Mouse (Mus musculus) bone marrow macrophage, adult 2 months (primary cell): ENCODE results near the gene N4bp2l2. TPM values are rescaled to one million over a fixed set of nuclear protein-coding genes. Genes with fewer than 3 reads are reported as not detected.

ENCODE experiments used
- H3K27ac ChIP-seq: 2 replicates; pipeline ENCODE4 v1.5.1; 2012; ENCODE audit warnings: low read depth, low read length; ENCODE audit not compliant: insufficient read depth
- H3K4me1 ChIP-seq: 2 replicates; pipeline ENCODE4 v1.6.1; 2012; ENCODE audit warnings: low read length; ENCODE audit not compliant: control insufficient read depth, insufficient read depth
- H3K4me3 ChIP-seq: 2 replicates; pipeline ENCODE4 v1.5.1; 2012; ENCODE audit warnings: mild to moderate bottlenecking, low read length, moderate library complexity; ENCODE audit not compliant: insufficient read depth
- CTCF ChIP-seq: IDR thresholded peaks from 2 replicates; pipeline ENCODE4 v1.5.1; 2012; ENCODE audit warnings: low read depth, mild to moderate bottlenecking, low read length, moderate library complexity
- POLR2A ChIP-seq: IDR thresholded peaks from 2 replicates; pipeline ENCODE4 v1.6.1; 2012; ENCODE audit warnings: mild to moderate bottlenecking, low read depth, low read length, borderline replicate concordance
- polyA plus RNA-seq: library from polyadenylated mRNA; stranded (reverse); fragments of >200 nt; gene quantifications from 2 replicates; pipeline ENCODE4 v1.2.4, GENCODE M21; 2012; ENCODE audit not compliant: missing spikeins, insufficient read depth, insufficient read length

The N4bp2l2 gene
- polyA plus RNA-seq, 1 experiment: 67.2 TPM

DNA sequence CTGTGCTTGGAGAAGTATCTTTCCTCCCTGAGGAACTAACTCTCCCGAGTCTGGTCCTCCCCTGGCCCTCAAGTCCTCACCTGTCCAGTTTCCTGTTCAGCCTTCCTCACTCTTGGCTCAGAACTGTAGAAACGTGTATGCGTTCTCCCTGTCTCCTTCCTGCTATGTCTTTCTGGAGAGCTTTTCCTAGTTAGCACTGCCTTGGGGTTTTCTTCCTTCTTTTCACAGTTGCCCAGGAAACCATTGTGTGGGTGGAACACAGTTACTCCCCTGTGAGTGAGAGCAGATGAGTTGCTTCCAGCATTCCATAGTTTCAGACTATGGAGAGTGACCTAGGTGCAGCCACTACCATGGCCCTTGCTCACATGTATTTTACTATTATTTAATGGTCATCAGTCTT is 99.8 kb downstream of the N4bp2l2 start:
- no peak for TF ChIP-seq POLR2A
- TF ChIP-seq CTCF: no peak
- Histone ChIP-seq H3K4me1 (peaks cover 7% of the 10 kb centered on the region; the same call in 1 of the 2 replicates), H3K4me3 (no peak overlapping the region), H3K27ac (no peak overlapping the region)

DNA sequence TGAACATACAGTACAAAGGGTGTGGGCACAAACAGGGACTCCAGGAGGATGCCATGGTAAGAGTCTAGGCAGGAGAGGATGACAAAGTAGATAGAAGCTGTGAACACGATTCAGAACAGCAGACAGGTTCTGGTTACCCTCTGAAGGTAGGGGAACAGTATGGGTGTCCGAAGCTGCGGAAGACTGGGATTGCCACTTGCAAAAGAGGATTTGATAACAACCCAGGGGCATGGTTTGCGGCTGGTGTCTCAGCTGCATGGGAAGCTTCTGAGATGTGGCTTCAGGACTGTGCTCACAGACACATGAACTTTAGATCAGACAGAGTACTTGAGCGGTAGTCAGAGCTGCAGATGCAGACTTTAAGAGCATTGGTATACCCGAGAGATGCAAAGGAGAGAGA is 101.6 kb downstream of the N4bp2l2 start:
- no peak for TF ChIP-seq CTCF
- TF ChIP-seq POLR2A: no peak
- peaks cover 7% of the 10 kb centered on the region; the same call in 1 of the 2 replicates for H3K4me1 ChIP-seq
- H3K27ac ChIP-seq: no peak overlapping the region
- H3K4me3 ChIP-seq: no peak overlapping the region

DNA sequence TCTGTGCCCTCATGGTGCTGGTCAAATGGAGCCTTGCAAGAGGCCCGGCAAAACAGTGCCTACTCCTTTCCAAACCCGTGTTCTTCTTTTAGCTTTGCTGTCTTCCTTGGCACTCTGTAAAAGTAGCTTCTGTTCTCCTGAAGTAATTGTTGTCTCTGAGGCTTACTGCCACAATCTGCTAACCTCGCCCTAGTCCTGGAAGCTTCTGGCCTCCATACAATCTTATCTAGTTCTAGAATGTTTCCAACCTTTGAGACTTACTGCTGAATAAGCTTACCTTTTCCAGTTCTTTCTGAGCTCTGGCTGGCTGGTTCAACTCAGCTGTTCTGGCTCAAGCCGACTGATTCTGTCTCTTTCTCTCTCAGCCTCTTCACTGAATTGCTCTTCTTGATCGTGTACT is 104.2 kb downstream of the N4bp2l2 start:
- TF ChIP-seq POLR2A: no peak
- no peak for TF ChIP-seq CTCF
- no peak overlapping the region for H3K4me3 ChIP-seq
- peaks cover 7% of the 10 kb centered on the region; the same call in 1 of the 2 replicates for H3K4me1 ChIP-seq
- no peak overlapping the region for H3K27ac ChIP-seq

DNA sequence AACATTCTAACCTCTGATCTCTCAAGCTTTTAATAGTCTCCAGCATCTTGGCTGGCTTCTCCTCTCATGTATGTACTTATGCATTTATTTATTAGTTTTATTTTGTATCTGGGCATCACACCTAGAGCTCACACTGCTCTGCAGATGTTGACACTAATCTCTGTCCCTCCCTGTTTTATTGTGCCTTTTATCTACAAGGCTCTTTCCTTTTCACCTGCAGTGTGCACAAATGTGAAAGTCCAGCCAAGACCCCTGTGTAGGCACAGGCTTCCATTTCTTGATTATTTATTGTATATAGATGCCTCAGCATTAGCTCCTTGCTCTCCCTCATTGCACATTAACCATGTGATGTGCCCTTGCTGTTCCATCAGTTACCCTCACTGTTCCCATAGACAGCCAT is 104.6 kb downstream of the N4bp2l2 start:
- no peak overlapping the region for H3K27ac ChIP-seq

DNA sequence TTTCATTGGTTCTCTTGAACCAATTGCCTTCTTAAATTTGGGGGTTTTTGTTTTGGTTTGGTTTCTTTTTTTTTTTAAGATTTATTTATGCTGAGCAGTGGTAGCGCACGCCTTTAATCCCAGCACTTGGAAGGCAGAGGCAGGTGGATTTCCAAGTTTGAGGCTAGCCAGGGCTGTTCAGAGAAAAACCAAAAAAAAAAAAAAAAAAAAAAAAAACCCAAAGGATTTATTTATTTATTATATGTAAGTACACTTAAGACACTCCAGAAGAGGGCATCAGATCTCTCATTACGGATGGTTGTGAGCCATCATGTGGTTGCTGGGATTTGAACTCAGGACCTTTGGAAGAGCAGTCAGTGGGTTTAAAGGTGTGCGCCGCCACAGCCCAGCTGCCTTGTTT is 105.1 kb downstream of the N4bp2l2 start:
- H3K27ac ChIP-seq: no peak overlapping the region
- H3K4me1 ChIP-seq: 0 out of 2 replicates have a peak, but pooled peaks cover 2% of the 10 kb centered on the region
- H3K4me3 ChIP-seq: no peak overlapping the region
- no peak for TF ChIP-seq CTCF
- TF ChIP-seq POLR2A: no peak

More for the DNA sequence above, 104.6 kb downstream of the N4bp2l2 start:
- no peak overlapping the region for H3K4me3 ChIP-seq
- peaks cover 5% of the 10 kb centered on the region; the same call in 1 of the 2 replicates for H3K4me1 ChIP-seq
- no peak for TF ChIP-seq POLR2A
- TF ChIP-seq CTCF: no peak

DNA sequence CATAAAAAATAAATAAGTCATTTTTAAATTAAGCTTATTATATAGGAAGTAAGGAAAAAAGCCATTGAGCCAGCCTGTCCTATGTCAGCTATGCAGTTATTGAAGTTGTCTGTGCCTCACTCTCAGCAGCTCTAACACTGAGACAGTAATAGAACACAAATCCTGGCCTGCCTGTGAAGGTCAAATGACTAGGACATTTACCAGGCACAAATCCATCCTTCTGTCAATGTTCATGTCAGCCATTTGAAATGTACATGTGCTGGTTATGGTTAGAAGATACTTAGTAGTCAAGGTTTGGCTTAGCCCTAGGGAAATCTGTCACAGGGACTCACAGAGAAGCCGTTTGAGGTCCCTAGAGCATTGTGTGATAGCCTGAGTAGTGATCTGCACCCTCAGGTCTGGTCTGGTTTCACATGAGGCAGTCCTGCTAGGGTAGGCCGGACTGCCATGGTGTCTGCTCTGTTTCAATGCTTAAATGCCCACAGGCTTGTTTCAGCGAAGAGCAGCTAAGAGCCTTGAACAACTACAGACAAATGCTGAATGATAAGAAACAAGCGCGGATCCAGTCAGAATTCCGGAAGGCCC is 106.4 kb downstream of the N4bp2l2 start:
- no peaks in the 10 kb centered on the region for H3K4me1 ChIP-seq
- TF ChIP-seq CTCF (no peak), POLR2A (no peak)
- H3K4me3 ChIP-seq: no peak overlapping the region
- H3K27ac ChIP-seq: no peak overlapping the region

Other genes starting within 250 kb of the N4bp2l2 start
- gene Zar1l, start 148.0 kb downstream of the N4bp2l2 start, polyA plus RNA-seq: not detected in 2 replicates
- gene Brca2, start 143.6 kb downstream of the N4bp2l2 start, polyA plus RNA-seq: 5.7 and 7.5 TPM in 2 replicates
- 112 and 121 TPM in 2 replicates for gene N4bp2l1, start 69.0 kb downstream of the N4bp2l2 start, polyA plus RNA-seq
- gene Pds5b, start 7.6 kb upstream of the N4bp2l2 start, polyA plus RNA-seq: 15.6 and 18.4 TPM in 2 replicates